Mouse (Mus musculus) bone marrow macrophage, adult 2 months (primary cell): ENCODE measurements at regions not wholly inside any gene's neighbourhood (a gene's known extent, or its start where the extent isn't known, plus 50 kb on each side); places are given as distances from the start of the nearest gene placed in this dataset.

Experiments
- CTCF ChIP-seq: IDR thresholded peaks from 2 replicates; pipeline ENCODE4 v1.5.1; 2012; ENCODE audit warnings: low read depth, mild to moderate bottlenecking, low read length, moderate library complexity
- POLR2A ChIP-seq: IDR thresholded peaks from 2 replicates; pipeline ENCODE4 v1.6.1; 2012; ENCODE audit warnings: mild to moderate bottlenecking, low read depth, low read length, borderline replicate concordance

DNA sequence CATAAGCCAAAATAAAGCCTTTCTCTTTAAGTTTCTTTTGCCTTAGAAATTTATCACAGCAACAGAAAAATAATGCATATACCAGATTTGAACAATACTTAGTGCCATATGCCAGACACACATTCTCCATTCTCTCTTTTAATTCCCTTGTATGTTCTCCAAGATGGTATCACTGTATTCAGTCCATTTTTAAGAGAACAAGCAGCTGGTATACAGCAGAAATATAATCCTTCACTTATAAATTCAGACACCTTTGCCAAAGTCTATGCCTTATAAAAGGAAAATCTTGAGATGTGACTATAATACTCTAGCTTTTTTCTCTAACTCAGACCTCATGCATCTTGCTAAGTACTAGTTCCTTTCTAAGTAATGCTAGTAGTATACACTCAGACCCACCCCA is 324.4 kb upstream of the Rag2 start:
- TF ChIP-seq CTCF (no peak), POLR2A (no peak)
